Mouse (Mus musculus) heart, embryonic 12.5 days (tissue): ENCODE measurements around the gene Socs5. TPM values are rescaled to one million over a fixed set of nuclear protein-coding genes. Genes with fewer than 3 reads are reported as not detected.
A peak's percentile ranks its signal among the peaks of the same experiment; 100 is the strongest.
"Not testable (repeated sequence)": the region's sequence is repeated elsewhere in the genome, so short reads cannot be mapped to it uniquely, and the experiment has no call there.

ENCODE experiments used
- ATAC-seq: fragments of 200-750 bp; cut with Nextera tagmentation; 2 replicates; pipeline ENCODE4 v1.8.0; 2017; ENCODE audit warnings: moderate TSS enrichment, moderate library complexity; ENCODE audit not compliant: insufficient number of reproducible peaks, low FRiP score
- H3K27ac ChIP-seq: fragments of 300-500 bp; sonication (generic); 2 replicates; pipeline ENCODE4 v1.5.1; 2016; ENCODE audit warnings: mild to moderate bottlenecking, moderate library complexity; ENCODE audit not compliant: poor library complexity, severe bottlenecking
- H3K27me3 ChIP-seq: fragments of 300-500 bp; sonication (generic); replicated peaks from 2 replicates; pipeline ENCODE4 v1.6.1; 2016; ENCODE audit warnings: mild to moderate bottlenecking, moderate library complexity
- H3K36me3 ChIP-seq: fragments of 300-500 bp; sonication (generic); 2 replicates; pipeline ENCODE4 v1.6.1; 2016; ENCODE audit warnings: mild to moderate bottlenecking, moderate library complexity
- H3K4me1 ChIP-seq: fragments of 300-500 bp; sonication (generic); replicated peaks from 2 replicates; pipeline ENCODE4 v1.6.1; 2016; ENCODE audit warnings: mild to moderate bottlenecking
- H3K4me2 ChIP-seq: fragments of 300-500 bp; sonication (generic); 2 replicates; pipeline ENCODE4 v1.6.1; 2016; ENCODE audit warnings: mild to moderate bottlenecking, moderate library complexity
- H3K4me3 ChIP-seq: fragments of 300-500 bp; sonication (generic); 2 replicates; pipeline ENCODE4 v1.5.1; 2016; ENCODE audit warnings: mild to moderate bottlenecking
- H3K9ac ChIP-seq: fragments of 300-500 bp; sonication (generic); 2 replicates; pipeline ENCODE4 v1.6.1; 2016; ENCODE audit warnings: mild to moderate bottlenecking, moderate library complexity
- H3K9me3 ChIP-seq: fragments of 300-500 bp; sonication (generic); replicated peaks from 2 replicates; pipeline ENCODE4 v1.6.1; 2016; ENCODE audit warnings: mild to moderate bottlenecking, moderate library complexity
- WGBS: fragments of 180-500 bp; shearing (Covaris S2); methylation state at CpG from one replicate; pipeline ENCODE4 v1.1.7; 2016; 5-methylcytosine and 5-hydroxymethylcytosine counted together
- polyA plus RNA-seq: library from polyadenylated mRNA; unstranded; fragments of >200 nt; fragmentation: Nextera tagmentation; extraction: Ambion mirVana; gene quantifications from 2 replicates; pipeline ENCODE4 v1.2.1, GENCODE M21; 2016

Socs5 gene
- 13.5 and 17.0 TPM in 2 replicates for polyA plus RNA-seq

GRCm38 (mm10) chr17:87107623-87108221 is at the start of gene Socs5:
Socs5 (plus strand) TSS chr17:87107679.
- peaks cover 18% of the 10 kb centered on the region for H3K4me1 ChIP-seq
- peak; percentile 82 for ATAC-seq
- no peaks in the 10 kb centered on the region for H3K9me3 ChIP-seq
- no peaks in the 10 kb centered on the region for H3K27me3 ChIP-seq
- H3K36me3 ChIP-seq: no peaks in the 10 kb centered on the region
- peak within 1 kb of the TSS; percentile 76 for H3K4me3 ChIP-seq
- H3K9ac ChIP-seq: peak within 1 kb of the TSS; percentile 88
- peak within 1 kb of the TSS; percentile 87 for H3K4me2 ChIP-seq
- WGBS: under 1% methylated on average over 54 of the region's 73 CpGs
- peak within 1 kb of the TSS; percentile 85 for H3K27ac ChIP-seq

GRCm38 (mm10) chr17:87062639-87063038 is 44.8 kb upstream of the Socs5 start:
- Histone ChIP-seq H3K36me3 (no peaks in the 10 kb centered on the region), H3K9me3 (no peaks in the 10 kb centered on the region), H3K4me3 (no peak overlapping the region), H3K4me1 (0 out of 2 replicates have a peak, but pooled peaks cover 3% of the 10 kb centered on the region), H3K27me3 (no peaks in the 10 kb centered on the region), H3K27ac (no peak overlapping the region), H3K9ac (no peak overlapping the region), H3K4me2 (no peak overlapping the region)
- WGBS: 70% methylated on average over 9 of the region's 9 CpGs
- no peak for ATAC-seq

- Histone ChIP-seq H3K27me3 (no peaks in the 10 kb centered on the region), H3K36me3 (no peaks in the 10 kb centered on the region), H3K4me1 (0 out of 2 replicates have a peak, but pooled peaks cover 3% of the 10 kb centered on the region), H3K9me3 (no peaks in the 10 kb centered on the region), H3K27ac (no peak overlapping the region), H3K4me3 (no peak overlapping the region), H3K9ac (no peak overlapping the region), H3K4me2 (no peak overlapping the region)
- WGBS: 82% methylated on average over 7 of the region's 7 CpGs
- ATAC-seq: no peak
Measured at GRCm38 (mm10) chr17:87063461-87063860, 44.0 kb upstream of the Socs5 start.

- no peak for ATAC-seq
- Histone ChIP-seq H3K4me2 (no peak overlapping the region), H3K27me3 (no peaks in the 10 kb centered on the region), H3K36me3 (no peaks in the 10 kb centered on the region), H3K4me1 (0 out of 2 replicates have a peak, but pooled peaks cover 3% of the 10 kb centered on the region), H3K27ac (no peak overlapping the region), H3K4me3 (no peak overlapping the region), H3K9me3 (no peaks in the 10 kb centered on the region), H3K9ac (no peak overlapping the region)
- 67% methylated on average over 6 of the region's 6 CpGs for WGBS
Measured at GRCm38 (mm10) chr17:87063969-87064368, 43.5 kb upstream of the Socs5 start.

- WGBS: 80% methylated on average over 4 of the region's 4 CpGs
Measured at GRCm38 (mm10) chr17:87068997-87069396, 38.5 kb upstream of the Socs5 start.

GRCm38 (mm10) chr17:87072183-87072582 is 35.3 kb upstream of the Socs5 start:
- not testable (repeated sequence) for H3K36me3 ChIP-seq, H3K9me3 ChIP-seq, H3K4me3 ChIP-seq, H3K27me3 ChIP-seq, ATAC-seq, H3K9ac ChIP-seq, H3K4me2 ChIP-seq, H3K4me1 ChIP-seq, H3K27ac ChIP-seq
- 87% methylated on average over 1 of the region's 1 CpGs for WGBS

More at GRCm38 (mm10) chr17:87068997-87069396, 38.5 kb upstream of the Socs5 start:
- H3K4me1 ChIP-seq: no peaks in the 10 kb centered on the region
- ATAC-seq: no peak
- H3K4me2 ChIP-seq: no peak overlapping the region
- H3K9ac ChIP-seq: no peak overlapping the region
- H3K9me3 ChIP-seq: no peaks in the 10 kb centered on the region
- no peaks in the 10 kb centered on the region for H3K36me3 ChIP-seq
- no peak overlapping the region for H3K4me3 ChIP-seq
- no peak overlapping the region for H3K27ac ChIP-seq
- no peaks in the 10 kb centered on the region for H3K27me3 ChIP-seq

- H3K9me3 ChIP-seq: peaks cover 7% of the 10 kb centered on the region
- no peaks in the 10 kb centered on the region for H3K36me3 ChIP-seq
- H3K27ac ChIP-seq: no peak overlapping the region
- no peaks in the 10 kb centered on the region for H3K27me3 ChIP-seq
- H3K4me2 ChIP-seq: no peak overlapping the region
- no peak overlapping the region for H3K9ac ChIP-seq
- H3K4me1 ChIP-seq: no peaks in the 10 kb centered on the region
- no peak overlapping the region for H3K4me3 ChIP-seq
- ATAC-seq: no peak
- WGBS: 54% methylated on average over 5 of the region's 5 CpGs
Measured at GRCm38 (mm10) chr17:87072766-87073440, 34.6 kb upstream of the Socs5 start.

GRCm38 (mm10) chr17:87073470-87073869 is 34.0 kb upstream of the Socs5 start:
- H3K27ac ChIP-seq: no peak overlapping the region
- H3K4me2 ChIP-seq: no peak overlapping the region
- H3K9me3 ChIP-seq: peaks cover 7% of the 10 kb centered on the region
- H3K4me3 ChIP-seq: no peak overlapping the region
- no peaks in the 10 kb centered on the region for H3K4me1 ChIP-seq
- no peaks in the 10 kb centered on the region for H3K27me3 ChIP-seq
- H3K9ac ChIP-seq: no peak overlapping the region
- no peak for ATAC-seq
- no peaks in the 10 kb centered on the region for H3K36me3 ChIP-seq

GRCm38 (mm10) chr17:87078217-87078616 is 29.3 kb upstream of the Socs5 start:
- not testable (repeated sequence) for H3K27ac ChIP-seq, H3K9ac ChIP-seq, H3K9me3 ChIP-seq, ATAC-seq, H3K4me3 ChIP-seq, H3K4me1 ChIP-seq, H3K4me2 ChIP-seq, H3K27me3 ChIP-seq, H3K36me3 ChIP-seq
- WGBS: 90% methylated on average over 17 of the region's 17 CpGs

- Histone ChIP-seq H3K4me3 (no peak overlapping the region), H3K4me1 (no peaks in the 10 kb centered on the region), H3K36me3 (no peaks in the 10 kb centered on the region), H3K27ac (no peak overlapping the region), H3K9me3 (peaks cover 7% of the 10 kb centered on the region), H3K9ac (no peak overlapping the region), H3K4me2 (no peak overlapping the region), H3K27me3 (no peaks in the 10 kb centered on the region)
- no peak for ATAC-seq
- 76% methylated on average over 7 of the region's 7 CpGs for WGBS
Measured at GRCm38 (mm10) chr17:87080724-87081123, 26.8 kb upstream of the Socs5 start.

GRCm38 (mm10) chr17:87082547-87082946 is 24.9 kb upstream of the Socs5 start:
- no peaks in the 10 kb centered on the region for H3K4me1 ChIP-seq
- H3K4me3 ChIP-seq: no peak overlapping the region
- no peak overlapping the region for H3K4me2 ChIP-seq
- WGBS: 86% methylated on average over 4 of the region's 4 CpGs
- H3K27me3 ChIP-seq: no peaks in the 10 kb centered on the region
- H3K9me3 ChIP-seq: peaks cover 7% of the 10 kb centered on the region; the same call in 1 of the 2 replicates
- H3K27ac ChIP-seq: no peak overlapping the region
- no peak overlapping the region for H3K9ac ChIP-seq
- H3K36me3 ChIP-seq: no peaks in the 10 kb centered on the region
- no peak for ATAC-seq
